Mouse (Mus musculus) heart, adult 9 months (tissue): ENCODE data around the gene C1qtnf4.
A peak's percentile ranks its signal among the peaks of the same experiment; 100 is the strongest.

Source experiments
- DNase-seq, 2 experiments: peaks; one replicate each; pipeline ENCODE4 v3.0.0; 2022; ENCODE audit warnings: low spot score in 2 of 2

C1qtnf4 gene

DNA sequence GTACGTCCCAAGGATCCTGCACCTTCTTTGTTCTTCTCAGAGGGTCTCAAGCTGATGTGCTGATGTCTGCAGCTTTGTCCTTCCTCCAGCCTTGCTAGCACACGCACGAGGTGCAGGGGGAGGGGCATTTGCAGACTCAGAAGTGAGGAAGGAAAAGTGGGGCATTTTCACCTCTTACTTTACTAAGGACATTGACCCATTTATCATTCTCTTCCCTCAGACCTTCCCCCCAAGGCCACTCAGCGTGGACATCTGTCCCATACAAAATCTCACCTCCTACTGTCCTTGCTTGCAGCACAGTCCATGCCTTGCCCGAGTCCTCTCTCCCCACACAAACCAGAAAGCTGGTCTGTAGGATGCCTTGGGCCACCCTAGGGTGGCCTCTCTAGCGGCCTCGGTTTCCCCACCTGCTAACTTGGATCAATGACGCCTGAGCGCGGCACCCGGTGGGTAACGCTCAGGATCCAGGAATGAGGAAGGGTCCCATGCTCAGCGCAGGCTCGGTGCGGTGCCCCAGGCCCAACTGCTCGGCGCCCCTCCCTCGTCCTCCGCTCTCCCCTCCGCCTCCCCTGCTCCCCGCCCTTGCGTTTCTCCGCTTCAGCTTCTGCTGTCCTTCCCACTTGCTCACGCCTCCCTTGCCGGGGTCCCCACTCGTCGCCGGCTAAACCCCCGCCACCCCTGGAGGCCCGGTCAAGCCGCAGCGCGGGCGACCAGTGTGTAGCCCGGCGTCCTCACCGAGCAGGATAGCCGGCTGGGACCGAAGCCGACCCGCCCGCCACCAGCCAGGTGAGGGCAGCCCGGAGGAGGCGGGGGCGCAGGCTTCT is at the start of gene C1qtnf4:
Gene C1qtnf4 (plus strand): TSS at position 643 of the 824 bp plus-strand sequence.
- no peak for DNase-seq

DNA sequence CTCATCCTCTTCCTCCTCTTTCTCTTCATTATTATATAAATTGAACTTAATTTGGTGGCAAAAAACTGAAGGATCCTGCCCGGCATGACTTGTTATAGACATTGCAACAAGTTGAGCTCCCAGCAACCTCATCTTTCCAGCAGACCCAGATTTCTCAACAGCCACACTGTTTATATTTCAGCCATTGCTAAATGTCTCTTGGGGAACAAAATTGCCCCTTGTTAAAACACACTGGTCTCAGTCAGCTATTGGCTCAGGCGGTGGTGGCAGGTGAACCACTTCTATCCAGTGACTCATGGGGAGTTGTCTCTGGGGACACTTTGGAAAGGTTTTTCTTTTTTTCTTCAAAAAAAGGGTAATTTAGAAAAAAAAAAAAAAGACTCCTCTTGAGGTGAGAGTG is 47.0 kb upstream of the C1qtnf4 start:
- DNase-seq: no peak

GRCm38 (mm10) chr2:90843666-90844065 is 42.0 kb upstream of the C1qtnf4 start:
- DNase-seq: no peak

DNA sequence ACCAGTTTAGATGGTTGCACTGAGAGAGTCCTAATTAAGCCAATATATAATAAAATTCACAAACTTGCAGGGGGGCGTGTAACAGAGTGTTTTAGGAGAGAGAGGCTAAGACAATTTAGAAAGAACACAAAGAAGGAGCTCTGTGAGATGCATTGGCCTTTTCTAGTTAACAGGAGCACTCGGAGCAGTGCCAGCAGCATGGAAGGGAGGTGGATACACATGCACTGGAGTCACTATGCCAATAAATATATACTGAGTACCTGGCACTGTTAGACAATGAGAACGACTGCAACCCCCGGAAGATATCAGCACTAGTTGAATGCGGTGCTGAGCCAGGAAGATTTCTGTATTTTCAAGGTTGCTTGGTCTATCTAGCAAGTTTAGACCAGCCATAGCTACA is 41.4 kb upstream of the C1qtnf4 start:
- DNase-seq: no peak

DNA sequence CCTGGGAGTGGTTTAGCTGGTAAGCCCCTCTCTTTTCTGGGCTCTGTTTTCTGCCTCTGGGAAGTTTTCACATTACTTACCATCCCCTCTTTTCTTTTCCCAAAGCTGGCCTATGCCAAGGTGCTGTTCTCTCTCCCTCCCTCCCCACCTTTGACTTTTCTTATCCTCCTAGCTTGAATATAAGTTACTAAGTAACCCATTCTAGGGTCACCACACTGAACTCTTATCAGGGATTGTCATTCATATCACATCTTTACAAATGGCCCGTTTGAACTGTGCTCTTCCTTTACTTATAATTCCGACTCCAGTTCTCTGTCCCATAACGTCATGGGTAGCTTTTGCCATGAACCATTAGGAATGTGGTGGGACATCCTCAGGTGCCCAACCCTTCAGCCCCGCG is 40.4 kb upstream of the C1qtnf4 start:
- no peak for DNase-seq

- peak; percentile 23 to 24 for DNase-seq
Observed at GRCm38 (mm10) chr2:90846171-90846570, 39.5 kb upstream of the C1qtnf4 start.

GRCm38 (mm10) chr2:90846597-90846954 is 39.1 kb upstream of the C1qtnf4 start:
- DNase-seq: no peak

DNA sequence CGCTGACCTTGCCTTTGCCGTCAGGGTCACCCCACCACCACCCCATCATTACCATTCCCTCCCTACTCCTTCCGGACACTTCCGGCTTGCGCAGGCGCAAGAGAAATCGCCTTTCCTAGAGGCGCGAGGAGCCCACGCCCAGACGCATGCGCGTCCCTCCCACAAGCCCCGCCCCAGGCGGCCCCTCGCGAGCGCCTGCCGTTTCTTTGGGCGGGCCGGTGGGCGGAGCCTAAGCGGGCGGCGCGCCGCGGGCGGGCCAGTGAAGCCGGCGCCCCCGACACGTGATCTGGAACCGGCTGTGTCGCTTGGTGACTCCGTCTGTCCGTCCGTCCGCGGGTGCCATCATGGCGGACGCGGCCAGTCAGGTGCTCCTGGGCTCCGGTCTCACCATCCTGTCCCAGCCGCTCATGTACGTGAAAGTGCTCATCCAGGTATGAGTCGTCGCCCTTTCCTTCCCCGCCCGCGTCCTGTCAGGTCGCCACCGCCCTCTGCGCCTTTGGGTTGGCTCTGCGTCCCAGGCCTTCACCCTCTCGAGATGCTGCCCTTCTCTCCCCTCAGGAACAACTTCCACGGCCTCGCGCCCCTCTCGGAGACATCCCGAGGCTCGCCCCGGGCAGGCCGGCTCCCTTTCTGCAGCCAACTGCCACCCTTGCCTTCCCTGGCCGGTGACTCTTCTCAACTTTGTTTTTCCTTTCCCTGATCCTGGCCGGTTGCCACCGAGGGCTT is 38.5 kb upstream of the C1qtnf4 start, which contains the start of gene Mtch2:
Gene Mtch2 (plus strand): TSS at position 201 of the 726 bp plus-strand sequence.
- peak; percentile 98 for DNase-seq

- no peak for DNase-seq
Observed at GRCm38 (mm10) chr2:90847681-90848050, 38.0 kb upstream of the C1qtnf4 start.

DNA sequence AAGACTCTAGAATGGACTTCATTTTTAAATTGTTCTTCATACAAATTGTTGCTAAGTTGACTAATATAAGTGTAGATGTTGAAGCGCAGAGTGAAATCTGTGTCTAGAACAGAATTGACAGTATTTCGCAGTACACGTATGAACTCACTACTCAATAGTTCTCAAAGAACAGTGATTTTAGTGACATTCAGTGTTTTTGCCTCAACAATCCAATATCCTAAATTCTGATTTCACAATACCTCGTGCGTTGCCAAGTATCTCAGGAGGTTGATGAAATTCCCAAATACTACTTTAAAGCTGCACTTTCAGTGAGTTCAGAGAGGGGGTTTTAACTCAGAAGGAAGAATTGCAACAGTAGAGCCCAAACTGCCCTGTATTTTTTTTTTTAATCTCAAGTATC is 37.3 kb upstream of the C1qtnf4 start:
- DNase-seq: peak in 1 of 2 experiments; percentile 19

- DNase-seq: no peak
Observed at GRCm38 (mm10) chr2:90850401-90850800, 35.3 kb upstream of the C1qtnf4 start.

DNA sequence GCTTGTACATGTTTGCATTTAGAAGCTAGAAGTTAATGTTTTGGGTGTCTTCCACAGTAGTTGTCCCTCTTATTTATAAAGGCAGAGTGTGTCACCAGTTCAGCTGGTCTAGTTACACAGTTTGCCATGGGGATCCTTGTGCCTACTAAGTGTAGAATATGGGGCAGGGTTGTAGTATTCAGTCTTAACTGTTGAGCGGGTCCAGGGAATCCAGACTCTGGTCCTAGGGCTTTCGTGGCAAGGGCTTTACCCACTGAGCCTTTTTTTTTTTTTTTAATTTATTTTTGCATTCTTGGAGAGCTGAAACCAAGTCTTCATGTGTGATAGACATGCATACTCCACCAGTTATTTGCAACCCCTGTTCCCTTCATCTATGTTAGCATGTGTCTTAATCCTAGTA is 24.2 kb upstream of the C1qtnf4 start:
- DNase-seq: no peak

DNA sequence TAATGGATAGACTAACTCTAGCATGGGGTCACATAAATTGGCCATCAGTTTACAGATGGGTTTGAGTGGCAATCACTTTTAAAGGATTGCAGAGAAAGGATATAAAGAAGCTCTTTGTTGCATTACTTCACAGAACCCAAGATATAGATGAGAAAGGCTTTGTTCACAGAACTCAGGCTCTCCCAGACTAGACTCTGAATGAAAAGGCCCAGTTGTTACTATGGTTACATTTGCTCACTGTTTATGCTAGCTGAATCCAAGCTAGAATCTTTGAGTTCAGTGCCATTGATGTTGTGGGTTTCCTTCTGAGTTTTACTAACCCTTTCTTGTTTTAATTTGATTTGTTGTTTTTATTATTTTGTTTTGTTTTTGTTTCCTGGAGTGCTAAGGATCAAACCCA is 21.5 kb upstream of the C1qtnf4 start:
- DNase-seq: no peak

DNA sequence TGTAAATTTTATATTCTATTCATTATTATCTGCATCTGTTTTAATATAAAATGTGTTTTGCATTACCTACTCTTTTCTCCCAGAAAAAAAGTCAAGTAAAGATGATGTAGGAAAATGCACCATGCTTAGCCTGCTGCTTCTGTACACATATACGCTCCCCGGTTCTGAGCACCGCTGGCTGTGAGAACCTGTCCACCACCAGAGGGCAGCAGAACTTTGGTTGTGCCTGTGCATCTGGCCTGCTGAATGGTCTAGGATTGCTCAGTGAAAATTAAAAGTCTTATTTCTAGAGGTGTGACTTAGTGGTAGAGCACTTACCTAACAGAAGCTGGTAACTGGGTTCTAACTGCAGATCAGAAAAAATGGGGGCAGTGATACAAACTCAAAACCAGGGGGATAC is 19.1 kb upstream of the C1qtnf4 start:
- peak; percentile 56 to 76 for DNase-seq

- peak; percentile 39 to 44 for DNase-seq
Observed at GRCm38 (mm10) chr2:90870136-90870601, 15.5 kb upstream of the C1qtnf4 start.

DNA sequence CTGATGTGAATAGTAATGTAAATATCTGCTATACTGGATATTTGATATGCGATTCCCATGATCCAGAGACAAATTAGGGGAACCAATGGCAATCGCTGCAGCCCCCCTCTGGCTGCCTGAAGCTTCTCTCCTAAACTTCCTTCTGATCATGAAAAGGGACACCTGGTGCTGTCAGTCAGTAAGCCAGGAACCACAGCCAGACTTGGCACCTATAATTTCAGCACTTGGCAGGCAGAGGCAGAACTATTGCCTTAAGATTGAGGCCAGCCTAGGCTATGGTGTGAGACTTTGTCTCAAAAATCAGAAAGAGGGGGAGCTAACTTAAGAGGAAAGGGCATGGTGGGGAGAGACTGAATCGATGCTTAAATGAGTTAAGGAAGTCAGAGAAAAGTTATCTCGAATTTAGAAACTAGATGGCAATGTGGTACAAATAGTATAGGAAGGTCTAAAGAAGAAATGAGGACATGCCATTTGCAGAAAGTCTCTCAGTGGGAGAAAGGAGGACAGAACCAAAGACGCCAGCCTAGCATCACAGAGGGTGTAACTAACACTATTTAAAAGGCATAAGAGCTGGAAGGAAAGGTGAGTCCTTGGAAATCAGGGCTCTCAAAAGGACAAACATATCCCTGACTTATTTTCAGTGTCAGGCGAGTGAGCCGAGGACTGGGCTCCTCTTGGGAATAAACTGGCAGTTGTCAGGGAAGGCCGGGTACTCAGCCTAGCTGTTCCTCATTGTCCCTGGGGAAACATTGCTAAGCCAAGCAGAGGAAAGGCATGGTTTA is 14.3 kb upstream of the C1qtnf4 start:
- DNase-seq: no peak

DNA sequence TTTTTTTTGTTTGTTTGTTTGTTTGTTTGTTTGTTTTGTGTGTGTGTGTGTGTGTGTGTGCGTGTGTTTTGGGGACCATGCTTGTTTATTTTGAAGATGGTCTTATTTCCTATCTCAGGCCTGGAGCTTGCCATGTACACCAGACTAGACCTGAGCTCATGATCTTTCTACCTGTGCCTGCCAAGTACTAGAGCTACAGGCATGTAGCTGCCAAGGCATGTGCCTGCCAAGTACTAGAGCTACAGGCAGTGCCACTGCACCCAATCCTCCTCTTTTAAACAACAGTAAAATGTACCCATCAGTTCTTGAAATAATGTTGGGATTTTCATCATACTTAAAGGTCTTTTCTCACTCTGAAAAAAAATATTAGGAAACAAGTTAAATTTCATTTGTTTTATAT is 11.6 kb upstream of the C1qtnf4 start:
- peak in 1 of 2 experiments; percentile 21 for DNase-seq

- DNase-seq: no peak
Observed at GRCm38 (mm10) chr2:90875239-90875638, 10.4 kb upstream of the C1qtnf4 start.

GRCm38 (mm10) chr2:90877584-90878259 is 7.9 kb upstream of the C1qtnf4 start:
- no peak for DNase-seq

- DNase-seq: no peak
Observed at GRCm38 (mm10) chr2:90879419-90879818, 6.2 kb upstream of the C1qtnf4 start.

DNA sequence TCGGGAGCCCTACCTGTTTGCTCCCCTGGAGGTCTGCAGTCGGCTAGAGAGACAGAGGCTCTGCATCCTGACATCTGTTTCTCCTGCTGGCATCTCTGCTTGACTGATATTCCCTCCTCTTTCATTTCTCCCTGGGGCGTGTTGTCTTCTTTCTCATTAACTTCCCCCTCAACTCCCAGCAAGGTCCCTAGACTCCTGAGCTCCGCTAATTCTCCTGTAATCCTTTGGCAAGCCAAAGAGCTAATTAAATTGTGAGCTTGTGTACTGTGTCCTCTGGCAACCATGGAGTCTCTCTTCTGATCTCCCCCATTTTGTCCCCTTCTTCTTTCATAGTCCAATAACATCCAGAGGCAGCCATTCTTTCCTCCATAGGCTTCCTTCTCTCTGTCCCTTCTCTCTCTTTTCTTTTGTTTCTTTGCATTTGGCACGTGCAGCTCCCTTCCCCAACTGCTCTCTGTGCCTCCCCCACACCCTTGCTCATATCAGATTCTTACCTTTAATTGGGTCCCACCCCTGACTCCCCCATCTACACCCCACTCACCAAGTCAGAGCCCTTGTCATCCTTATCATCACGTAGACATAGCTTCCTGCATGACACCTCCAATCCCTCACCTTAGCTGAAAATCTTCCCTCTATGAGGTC is 5.4 kb upstream of the C1qtnf4 start:
- no peak for DNase-seq
